Mouse (Mus musculus): Measurements from ENCODE around the gene Mex3d.
"Not testable (repeated sequence)": the region's sequence is repeated elsewhere in the genome, so short reads cannot be mapped to it uniquely, and the experiment has no call there.

The Mex3d gene

DNA sequence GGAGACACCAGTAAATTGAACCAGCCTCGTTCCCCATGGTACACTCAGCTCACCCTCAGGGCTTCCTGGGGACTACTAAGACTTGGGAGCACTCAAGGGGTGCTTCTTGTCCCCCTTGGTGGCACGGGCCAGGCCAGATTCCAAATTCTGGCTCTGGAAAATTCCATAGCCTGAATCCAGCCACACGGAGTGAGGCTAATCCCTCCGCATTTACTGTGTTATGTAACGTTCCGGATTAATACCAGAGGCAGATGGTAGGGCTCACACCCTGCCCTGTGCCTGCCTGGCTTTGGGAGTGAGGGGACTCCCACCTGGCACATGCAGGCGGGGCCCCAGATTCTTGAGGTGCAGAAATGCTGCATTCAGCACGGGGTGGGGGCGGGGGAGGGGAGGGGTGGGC, 32.0 kb downstream of the Mex3d start:
- DNase-seq (ENCODE audit: low spot score), result no peak

DNA sequence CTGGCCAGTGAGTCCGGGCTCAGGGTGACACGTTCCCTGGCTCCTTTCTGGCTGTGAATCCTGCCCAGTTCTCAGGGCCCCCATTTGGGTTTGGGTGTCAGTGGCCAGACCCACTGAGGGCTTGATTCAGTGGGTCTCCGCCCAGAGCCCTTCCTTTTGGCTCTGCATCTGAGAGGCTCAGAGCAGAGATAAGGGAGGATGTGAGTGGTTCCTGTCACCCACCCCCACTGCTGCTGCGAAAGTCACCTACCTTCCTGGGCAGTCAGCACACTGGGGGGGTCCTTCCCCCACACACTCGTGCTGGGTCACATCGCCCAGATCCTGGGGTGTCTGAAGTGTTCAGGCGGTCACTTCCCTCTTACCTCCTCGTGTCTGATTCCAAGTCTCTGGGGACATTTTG, 34.7 kb downstream of the Mex3d start:
- DNase-seq (ENCODE audit: low spot score), result no peak

DNA sequence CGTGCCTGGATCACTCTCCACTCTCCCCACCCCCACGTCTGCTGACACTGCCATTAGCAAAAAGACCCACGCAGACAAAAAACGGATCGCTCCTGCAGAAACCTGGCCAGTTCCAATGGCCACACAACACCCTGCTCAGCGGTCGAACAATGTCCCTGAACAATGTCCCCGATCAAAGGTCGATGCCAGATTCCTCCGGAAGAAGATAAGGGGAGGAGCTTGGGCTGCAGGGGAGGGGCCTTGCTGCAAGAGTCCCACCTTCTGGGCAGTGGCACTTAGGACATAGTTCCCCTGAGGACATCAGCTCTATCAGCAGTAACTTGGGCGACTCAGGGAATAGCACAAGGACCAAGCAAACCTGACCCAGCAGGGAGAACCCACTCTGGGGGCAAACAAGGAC, 35.6 kb downstream of the Mex3d start:
- DNase-seq (ENCODE audit: low spot score), result no peak

DNA sequence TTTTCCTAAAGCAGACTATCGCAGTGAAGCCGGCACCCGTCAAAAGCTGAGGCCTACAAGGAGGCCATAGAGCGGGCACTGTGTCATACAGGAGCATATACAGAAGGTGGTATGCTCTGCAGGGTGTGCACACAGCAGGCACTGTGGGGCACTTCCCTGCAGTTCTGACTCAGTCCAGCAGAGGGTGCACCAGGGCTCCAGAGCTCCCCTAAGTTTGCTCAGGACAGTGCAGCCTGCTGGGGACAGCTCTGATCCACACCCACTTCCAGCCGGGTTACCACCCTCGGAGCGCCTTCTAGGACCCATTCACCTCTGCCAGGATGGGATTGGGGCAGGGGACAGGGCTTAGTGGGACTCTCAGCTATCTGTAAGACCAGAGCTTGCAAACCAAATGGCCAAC, 37.2 kb downstream of the Mex3d start:
- DNase-seq (ENCODE audit: low spot score), result peak; percentile 89

DNA sequence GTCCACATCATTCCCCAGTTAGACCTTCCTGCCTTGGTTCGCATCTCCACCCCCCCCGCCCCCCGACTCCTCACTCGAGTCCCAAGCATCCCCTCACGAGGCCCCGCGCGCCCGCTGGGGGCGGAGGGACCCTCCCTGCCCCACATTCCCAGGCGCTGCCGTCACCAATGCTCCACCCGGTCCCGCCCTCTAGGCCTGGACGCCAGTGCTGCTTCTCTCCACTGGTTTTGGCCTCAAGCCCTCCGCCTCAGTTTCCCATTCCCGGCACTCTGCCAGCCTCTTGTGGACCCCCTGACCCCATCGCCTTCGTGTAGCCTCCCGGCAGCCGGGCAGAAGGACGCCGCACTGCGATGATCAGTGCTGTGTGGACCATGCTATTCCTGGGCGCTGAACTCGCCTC, 38.5 kb downstream of the Mex3d start:
- DNase-seq (ENCODE audit: low spot score), result no peak

DNA sequence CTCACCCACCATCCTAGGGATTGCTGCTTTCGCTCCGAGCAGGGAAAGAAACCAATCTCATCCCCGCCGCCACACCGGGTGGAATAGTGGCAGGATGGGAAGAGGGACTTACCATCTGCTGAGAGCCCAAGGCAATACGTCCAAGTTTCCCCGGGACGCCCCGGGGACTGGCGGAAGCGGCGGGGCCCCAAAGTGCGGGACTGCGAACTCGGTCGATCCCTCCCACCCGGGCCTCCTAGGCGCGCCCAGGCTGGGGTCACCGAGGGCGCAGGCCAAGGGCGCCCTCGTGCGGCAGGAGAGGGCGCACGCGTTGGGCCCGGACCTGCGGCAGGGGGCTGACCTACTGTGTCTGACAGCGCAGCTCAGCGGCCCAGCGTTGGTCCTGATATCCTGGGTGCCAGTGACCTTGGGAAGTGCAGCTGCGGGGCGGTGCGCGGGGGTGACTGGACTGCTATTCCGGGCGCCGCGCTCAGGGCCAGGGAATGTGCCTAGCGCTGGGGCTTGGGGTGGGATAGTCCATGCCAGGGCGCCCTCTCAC, 39.1 kb downstream of the Mex3d start, which contains the start of gene Adamtsl5:
Adamtsl5 (minus strand) TSS at position 169 of the 538 bp plus-strand sequence.
- peak; percentile 69 for DNase-seq (ENCODE audit: low spot score)

DNA sequence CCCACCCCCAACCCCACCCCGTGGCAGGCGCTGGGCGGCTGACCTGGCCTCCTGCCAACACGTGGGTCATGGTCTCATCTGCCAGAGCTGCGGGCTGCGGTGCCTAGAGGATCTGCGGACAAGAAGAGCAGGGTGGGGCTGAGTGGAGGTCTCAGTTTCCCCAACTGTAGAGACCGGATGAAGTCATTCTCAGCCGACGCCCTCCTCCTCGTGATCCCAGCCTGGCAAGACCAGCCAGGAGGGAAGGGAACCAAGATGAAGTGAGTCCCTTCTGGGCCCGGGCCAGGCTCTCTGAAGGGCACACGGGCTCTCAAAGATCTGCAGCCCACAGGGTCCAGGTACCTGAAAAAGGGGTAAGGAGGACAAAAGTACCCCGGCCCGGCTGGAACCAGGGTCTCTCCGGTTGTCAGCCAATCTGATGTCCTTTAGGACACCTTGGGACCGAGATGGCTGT, 39.9 kb downstream of the Mex3d start:
- DNase-seq (ENCODE audit: low spot score), result no peak

DNA sequence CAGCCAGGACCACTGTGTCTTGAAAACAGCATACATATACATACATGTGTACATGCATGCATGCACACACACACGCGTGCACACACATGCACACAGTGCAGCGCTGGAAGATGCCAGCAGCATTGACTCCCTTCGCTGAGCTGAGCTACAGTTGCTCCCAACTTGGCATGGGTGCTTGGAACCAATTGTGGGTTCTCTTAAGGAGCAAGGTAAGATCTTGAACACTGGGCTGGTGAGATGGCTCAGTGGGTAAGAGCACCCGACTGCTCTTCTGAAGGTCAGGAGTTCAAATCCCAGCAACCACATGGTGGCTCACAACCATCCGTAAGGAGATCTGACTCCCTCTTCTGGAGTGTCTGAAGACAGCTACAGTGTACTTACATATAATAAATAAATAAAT, 41.5 kb downstream of the Mex3d start:
- DNase-seq (ENCODE audit: low spot score), result not testable (repeated sequence)

DNA sequence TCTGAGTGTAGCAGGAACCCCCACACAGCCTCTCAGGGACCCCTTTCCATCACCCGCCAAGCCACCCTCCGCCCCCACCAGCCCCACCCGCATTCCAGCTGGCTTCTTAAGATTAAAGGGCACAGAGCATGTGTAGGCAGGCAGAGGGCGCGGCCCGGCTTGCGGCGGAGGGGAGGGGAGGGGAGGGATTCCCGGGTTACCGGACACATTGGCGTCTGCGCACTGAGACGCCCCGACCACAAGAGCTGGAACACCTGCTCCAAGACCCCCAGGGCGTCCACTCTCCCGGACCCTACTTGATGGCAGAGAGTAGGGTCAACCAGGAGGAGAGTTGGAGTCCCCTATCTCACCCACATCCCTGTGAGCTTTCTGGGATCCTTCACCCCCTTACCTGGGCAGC, 42.3 kb downstream of the Mex3d start:
- DNase-seq (ENCODE audit: low spot score), result peak; percentile 65

DNA sequence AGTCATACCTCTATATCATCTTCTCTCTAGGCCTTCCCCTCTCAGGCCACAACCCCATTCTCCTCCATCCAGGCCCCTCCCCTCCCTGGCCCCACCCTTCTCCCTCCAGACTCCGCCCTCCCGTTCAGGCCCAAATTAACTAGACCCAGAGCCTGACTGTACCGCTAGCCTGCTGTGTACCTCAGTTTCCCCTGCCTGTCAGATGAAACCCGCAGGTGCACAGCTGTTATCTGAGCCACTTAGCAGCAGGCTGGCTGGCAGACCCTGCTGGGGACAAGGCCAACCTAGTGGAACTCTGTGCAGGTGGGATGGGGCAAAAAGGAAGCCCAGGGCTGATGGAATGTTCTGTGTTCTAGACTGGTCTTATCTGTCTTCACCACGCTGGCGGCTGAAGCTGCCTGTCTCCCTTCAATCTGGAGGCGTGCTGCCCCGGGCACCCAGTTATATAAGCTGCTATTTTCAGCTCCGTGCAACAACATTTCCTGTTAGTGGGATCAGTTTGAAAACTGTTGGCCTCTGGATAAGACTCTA, 43.3 kb downstream of the Mex3d start:
- no peak for DNase-seq (ENCODE audit: low spot score)

DNA sequence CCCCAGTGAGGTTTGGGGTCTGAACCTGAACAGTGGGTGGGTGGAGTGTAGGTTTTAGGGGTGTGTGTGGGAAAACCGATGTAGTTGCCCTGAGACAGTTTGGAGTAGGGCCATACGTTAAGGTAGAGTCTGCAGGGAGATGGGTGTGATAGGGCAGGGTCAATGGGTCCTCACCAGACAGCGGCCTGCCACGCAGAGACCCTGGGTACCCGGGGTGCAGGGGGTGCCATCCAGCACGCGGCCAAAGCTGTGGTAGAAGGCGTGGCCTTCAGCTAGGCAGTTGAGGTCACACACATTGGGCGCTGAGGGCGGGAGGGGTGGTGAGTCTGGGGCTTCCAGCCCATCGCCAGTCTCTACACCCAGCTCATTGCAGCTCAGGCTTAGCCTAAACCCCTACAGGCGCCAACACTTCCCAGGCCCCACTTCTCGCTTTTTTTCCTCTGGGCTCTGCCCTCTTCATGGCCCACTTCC, 44.0 kb downstream of the Mex3d start:
- no peak for DNase-seq (ENCODE audit: low spot score)

DNA sequence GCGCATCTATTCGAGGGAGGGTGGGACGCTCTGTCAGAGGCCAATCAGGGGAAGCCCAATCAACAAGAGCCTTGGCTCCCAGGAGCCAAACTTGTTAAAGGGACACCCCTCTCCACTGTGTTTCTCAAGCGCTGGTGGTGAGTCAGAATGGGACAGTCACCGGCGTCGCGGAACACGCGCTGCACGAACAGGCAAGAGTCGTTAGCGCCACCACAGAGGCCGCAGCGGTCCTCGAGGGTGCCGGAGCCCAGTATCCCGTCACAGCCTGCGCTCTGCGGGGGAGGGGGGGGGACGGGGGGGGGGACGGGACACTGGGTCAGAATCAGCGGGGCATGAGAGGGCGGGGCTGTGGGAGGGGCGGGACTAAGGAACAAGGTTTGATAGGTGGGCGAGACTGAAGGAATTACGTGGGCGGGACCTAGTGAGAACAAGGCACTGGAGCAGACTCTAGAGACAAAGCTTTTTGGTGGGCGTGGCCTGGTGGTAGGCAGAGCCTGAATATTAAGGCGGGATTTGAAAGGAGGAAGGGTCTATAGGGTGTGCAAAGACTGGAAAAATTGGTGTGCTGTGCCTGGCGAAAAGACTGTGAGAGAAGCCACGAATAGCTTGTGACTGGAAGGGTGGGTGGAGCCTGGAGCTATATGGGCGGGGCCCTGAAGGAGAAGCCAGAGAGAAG, 44.6 kb downstream of the Mex3d start:
- no peak for DNase-seq (ENCODE audit: low spot score)

DNA sequence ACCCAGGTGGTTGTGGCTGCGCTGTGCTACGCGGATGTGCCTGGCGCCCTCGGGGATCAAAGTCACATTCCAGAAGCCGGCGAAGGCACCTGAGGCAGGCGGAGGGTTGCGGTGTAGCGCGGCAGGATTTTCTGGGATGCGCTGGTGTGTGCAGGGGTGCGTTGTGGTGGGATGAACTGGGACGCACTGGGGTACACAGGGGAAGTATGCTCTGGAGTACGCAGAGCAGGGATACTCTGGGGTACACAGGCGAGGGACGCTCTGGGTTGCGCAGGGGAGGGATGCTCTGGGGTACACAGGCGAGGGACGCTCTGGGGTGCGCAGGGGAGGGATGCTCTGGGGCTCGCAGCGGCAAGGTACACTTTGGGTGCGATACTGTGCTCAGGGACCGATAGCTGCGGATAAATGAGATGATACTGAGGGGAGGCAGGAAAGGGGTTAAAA, 45.1 kb downstream of the Mex3d start:
- no peak for DNase-seq (ENCODE audit: low spot score)

DNA sequence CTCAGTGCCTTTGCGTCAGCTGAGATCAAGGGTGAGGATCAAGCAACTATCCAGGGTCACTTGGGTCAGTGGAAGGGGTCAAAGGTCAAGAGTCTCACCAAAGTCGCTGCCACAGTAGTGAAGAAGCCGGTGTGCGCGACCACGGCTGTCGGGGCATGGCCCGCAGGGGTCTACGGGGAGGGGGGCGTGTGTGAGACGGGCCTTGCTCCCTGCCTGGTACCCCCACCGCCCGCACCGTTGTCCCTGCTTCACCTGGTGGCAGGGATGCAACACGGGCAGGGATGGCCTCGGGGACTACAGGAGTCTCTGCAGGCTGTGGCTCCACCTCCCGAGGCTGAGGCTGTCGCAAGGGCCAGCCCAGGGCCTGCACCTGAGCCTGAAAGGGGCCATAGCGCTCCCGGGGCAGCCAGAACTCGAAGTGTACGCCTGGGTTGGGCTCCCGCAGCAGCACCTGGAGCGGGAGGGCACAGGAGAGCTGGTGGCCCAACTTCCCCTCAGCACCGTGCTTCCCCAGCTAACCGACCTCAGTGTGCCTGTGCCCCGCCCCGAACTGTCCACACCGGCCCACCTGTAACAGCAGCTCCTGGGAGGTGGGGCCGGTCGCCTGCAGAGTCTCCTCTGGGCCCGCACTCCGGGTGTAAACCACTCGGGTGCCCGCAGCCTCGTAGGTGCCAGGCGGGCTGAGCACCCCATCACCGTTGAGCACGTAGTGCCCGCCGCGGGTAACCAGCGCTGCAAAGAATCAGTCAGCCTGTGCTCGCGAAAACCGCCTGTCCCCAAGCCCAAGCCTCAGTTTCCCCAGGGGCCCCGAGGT, 45.8 kb downstream of the Mex3d start:
- no peak for DNase-seq (ENCODE audit: low spot score)

DNA sequence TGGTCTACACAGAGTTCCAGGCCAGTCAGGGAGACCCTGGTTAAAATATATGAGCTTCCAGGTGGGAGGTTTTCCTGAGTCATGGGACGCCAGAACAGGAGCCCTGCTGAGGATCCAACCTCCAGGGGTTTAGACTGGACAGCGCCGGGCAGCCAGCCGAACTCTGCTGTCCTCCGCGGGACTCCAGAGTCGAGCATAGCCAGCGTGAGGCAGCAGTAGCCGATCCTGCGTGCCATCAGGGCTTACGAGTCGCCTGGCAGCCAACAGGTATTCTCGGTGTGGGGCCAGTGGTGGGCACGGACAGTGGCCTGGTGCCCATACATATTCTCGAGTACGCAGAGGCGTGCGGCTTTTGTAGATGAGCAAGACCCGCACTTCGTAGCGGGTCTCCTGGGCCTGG, 46.4 kb downstream of the Mex3d start:
- no peak for DNase-seq (ENCODE audit: low spot score)

DNA sequence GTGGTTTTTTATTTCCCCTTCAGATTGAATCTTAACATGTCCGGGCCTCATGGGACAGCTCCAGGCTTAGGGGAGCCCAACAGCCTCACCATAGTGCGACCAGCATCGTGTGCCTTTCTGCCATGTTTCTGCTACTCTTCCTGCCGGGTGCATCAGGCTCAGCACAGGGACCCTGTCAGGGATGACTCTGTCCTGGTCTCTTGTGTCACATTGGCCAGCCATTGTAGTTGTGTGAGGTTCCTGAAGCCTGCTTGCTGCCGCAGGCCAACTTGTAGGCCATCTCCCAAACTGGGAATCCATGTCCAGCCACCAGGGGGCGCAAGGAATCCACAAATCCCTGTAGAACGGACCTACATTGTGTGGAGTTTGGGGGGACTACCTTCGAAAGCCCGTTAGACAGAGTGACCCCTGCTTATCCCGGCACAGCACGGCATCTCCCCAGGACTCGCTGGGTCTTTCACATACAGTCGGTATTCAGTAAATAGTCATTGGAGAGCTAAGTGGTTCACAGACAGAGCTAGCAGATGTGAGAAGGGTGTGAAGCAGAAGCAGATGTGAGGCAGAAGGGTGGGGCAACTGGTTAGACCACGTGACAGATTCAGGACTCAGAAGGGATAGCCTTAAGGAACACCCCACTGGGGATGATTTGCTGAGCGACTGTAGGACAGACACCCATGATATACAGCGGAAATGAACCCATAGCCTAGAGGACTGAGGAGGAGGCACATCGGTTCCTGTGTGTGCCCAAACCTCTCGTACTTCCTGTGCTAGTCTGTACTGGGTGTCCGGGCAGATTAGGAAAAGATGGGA, 47.3 kb downstream of the Mex3d start:
- DNase-seq (ENCODE audit: low spot score), result peak; percentile 91

DNA sequence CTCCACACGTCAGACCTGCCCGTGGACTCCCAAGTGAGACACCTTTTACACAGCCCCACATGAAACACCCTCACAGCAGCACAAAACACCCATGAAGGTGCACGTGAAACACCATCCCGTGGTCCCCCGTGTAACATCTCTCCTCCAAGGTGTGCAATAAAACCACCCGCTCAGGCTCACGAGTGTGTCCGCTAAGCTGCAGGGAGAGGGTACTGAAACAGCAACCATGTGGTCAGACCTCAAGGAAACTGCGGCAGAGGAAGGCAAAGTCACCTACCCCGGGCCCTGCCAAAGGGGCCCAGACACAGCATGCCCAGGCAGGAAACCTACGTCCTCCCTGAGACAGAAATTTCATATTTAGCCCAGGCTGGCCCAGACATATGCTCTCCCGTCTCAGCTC, 51.2 kb downstream of the Mex3d start:
- DNase-seq (ENCODE audit: low spot score), result no peak

DNA sequence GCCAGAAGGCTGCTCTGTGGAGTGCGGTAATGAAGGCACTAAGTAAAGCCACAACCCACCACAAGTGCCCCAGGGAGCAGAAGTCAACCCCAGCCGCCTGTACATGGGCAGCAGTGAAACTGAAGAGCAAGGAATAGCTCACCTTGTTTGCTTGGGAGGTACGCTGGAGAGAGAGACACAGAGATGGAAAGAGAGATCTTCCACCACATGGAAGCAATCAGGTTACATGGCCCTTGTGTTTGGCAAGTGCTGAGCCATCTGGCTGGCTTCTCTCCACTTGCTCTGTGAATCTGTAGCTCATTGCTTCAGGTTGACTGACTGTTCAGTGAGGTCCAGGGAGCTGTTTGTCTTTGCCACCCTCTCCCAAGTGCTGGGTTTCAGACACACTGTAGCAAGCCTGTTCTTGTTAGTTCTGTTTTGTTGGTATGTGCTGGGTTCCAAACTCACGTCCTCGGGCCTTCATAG, 54.9 kb downstream of the Mex3d start:
- DNase-seq (ENCODE audit: low spot score), result no peak

DNA sequence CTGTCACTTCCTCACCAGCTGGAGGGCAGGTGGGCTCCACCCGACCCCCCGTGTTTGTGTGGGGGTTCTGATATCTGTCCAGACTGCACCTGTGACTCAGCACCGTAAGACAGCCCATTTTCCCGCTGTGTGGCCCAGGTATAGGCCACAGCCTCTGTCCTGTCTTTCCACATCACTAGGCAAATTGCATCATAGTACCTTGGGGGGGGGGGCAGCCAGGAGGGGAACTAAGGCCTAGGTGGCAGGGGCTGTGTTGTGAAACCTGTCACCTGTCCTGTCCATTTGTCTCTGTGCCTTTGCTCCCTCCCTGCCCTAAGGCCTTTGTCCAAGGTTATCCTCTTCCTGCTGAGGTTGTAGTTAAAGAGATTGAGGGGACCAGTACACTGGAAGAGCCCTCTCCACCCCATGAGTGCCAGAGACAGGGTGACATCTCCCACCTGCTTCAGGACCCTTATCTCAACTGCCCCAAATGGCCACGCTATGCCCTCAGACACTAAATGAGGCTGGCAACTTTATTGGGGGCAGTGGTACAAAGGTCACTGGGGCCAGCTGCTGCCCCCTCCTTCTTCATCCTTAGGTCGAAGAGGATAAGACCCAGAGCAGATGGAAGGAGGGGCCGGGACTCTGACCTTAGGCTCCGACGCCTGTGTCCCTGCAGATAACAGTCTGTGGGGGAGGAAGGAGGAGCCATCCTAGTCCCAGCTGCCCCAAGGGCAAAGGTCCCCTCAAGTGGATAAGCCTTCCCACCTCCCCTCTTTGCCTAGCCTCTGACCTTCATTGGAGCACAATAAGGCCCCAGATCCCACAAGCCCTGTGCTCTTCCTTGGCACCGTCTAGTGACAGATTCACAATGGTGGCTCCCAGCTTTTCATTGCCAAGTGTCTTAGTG, 55.6 kb downstream of the Mex3d start:
- DNase-seq (ENCODE audit: low spot score), result no peak

DNA sequence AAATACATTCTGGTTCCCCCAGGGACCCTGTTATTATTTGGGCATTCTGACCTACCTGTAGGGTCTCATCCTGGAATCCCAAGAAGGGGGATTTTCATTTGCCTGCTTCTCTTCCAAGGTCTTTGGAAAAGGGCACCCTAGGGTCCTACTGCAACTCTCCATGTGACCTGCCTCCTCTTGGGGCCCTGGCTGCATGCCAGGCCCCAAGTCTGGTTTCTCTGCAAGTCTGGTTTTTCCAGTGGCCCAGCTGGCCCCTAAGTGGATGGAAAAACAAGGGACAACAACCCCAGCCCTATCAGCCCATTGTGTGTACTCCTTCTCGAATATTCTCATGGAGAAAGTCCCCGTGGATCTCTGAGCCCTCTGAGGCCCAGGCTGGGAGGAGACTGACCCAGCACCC, 56.6 kb downstream of the Mex3d start:
- no peak for DNase-seq (ENCODE audit: low spot score)

All from urinary bladder, postnatal 25 days (tissue).